Mouse (Mus musculus) erythroblast, embryonic 14.5 days (primary cell): Measurements from ENCODE around the gene Dgkh. TPM values are rescaled to one million over a fixed set of nuclear protein-coding genes. Genes with fewer than 3 reads are reported as not detected.

Source experiments
- H3K27me3 ChIP-seq: 2 replicates; pipeline ENCODE4 v1.6.1; 2012; ENCODE audit warnings: inconsistent platforms; ENCODE audit not compliant: control insufficient read depth
- H3K36me3 ChIP-seq: 2 replicates; pipeline ENCODE4 v1.6.1; 2012; ENCODE audit warnings: mild to moderate bottlenecking, inconsistent platforms; ENCODE audit not compliant: control insufficient read depth
- H3K4me1 ChIP-seq: 2 replicates; pipeline ENCODE4 v1.6.1; 2012; ENCODE audit warnings: inconsistent platforms; ENCODE audit not compliant: control insufficient read depth
- H3K4me3 ChIP-seq: replicated peaks from 2 replicates; pipeline ENCODE3; 2012; ENCODE audit warnings: moderate library complexity, mild to moderate bottlenecking, inconsistent platforms
- H3K9me3 ChIP-seq: 2 replicates; pipeline ENCODE4 v1.6.1; 2012; ENCODE audit warnings: low read length, inconsistent platforms, mixed read lengths; ENCODE audit not compliant: control insufficient read depth
- GATA1 ChIP-seq: IDR thresholded peaks from 2 replicates; pipeline ENCODE4 v1.6.1; 2012; ENCODE audit warnings: low read length, inconsistent platforms, mixed read lengths
- TAL1 ChIP-seq: IDR thresholded peaks from 3 replicates; pipeline ENCODE4 v1.6.1; 2012; ENCODE audit warnings: low read length, inconsistent platforms, mixed read lengths
- polyA plus RNA-seq: library from polyadenylated mRNA; stranded (reverse); fragments of >175 nt; gene quantifications from 2 replicates; pipeline ENCODE4 v1.2.3, GENCODE M21; 2012

The Dgkh gene
- polyA plus RNA-seq, 1 experiment, result not detected

GRCm38 (mm10) chr14:78627516-78628275 lies 104.9 kb downstream of the Dgkh start:
- Histone ChIP-seq H3K4me3 (no peak overlapping the region), H3K27me3 (no peaks in the 10 kb centered on the region), H3K36me3 (no peaks in the 10 kb centered on the region), H3K9me3 (no peaks in the 10 kb centered on the region), H3K4me1 (no peaks in the 10 kb centered on the region)
- TF ChIP-seq TAL1 (no peak), GATA1 (no peak)

- TF ChIP-seq TAL1 (no peak), GATA1 (no peak)
- H3K36me3 ChIP-seq, result no peaks in the 10 kb centered on the region
- H3K4me3 ChIP-seq, result no peak overlapping the region
- H3K27me3 ChIP-seq, result no peaks in the 10 kb centered on the region
- no peaks in the 10 kb centered on the region for H3K4me1 ChIP-seq
- H3K9me3 ChIP-seq, result no peaks in the 10 kb centered on the region
These were observed 113.7 kb downstream of the Dgkh start for GRCm38 (mm10) chr14:78618883-78619295.

- Histone ChIP-seq H3K4me3 (no peak overlapping the region), H3K36me3 (no peaks in the 10 kb centered on the region), H3K9me3 (no peaks in the 10 kb centered on the region), H3K4me1 (peaks cover 2% of the 10 kb centered on the region; the same call in 1 of the 2 replicates), H3K27me3 (no peaks in the 10 kb centered on the region)
- TF ChIP-seq GATA1, result no peak
- no peak for TF ChIP-seq TAL1
These were observed 119.0 kb downstream of the Dgkh start for GRCm38 (mm10) chr14:78613569-78613968.

GRCm38 (mm10) chr14:78612111-78612788 lies 120.3 kb downstream of the Dgkh start:
- Histone ChIP-seq H3K4me1 (peaks cover 2% of the 10 kb centered on the region; the same call in 1 of the 2 replicates), H3K36me3 (no peaks in the 10 kb centered on the region), H3K4me3 (no peak overlapping the region), H3K9me3 (no peaks in the 10 kb centered on the region), H3K27me3 (no peaks in the 10 kb centered on the region)
- TF ChIP-seq GATA1, result no peak
- no peak for TF ChIP-seq TAL1

- TF ChIP-seq GATA1 (no peak), TAL1 (no peak)
- no peak overlapping the region for H3K4me3 ChIP-seq
- H3K9me3 ChIP-seq, result no peaks in the 10 kb centered on the region
- H3K27me3 ChIP-seq, result no peaks in the 10 kb centered on the region
- H3K4me1 ChIP-seq, result peaks cover 5% of the 10 kb centered on the region
- no peaks in the 10 kb centered on the region for H3K36me3 ChIP-seq
These were observed 137.7 kb downstream of the Dgkh start for GRCm38 (mm10) chr14:78594916-78595315.

- TF ChIP-seq GATA1 (no peak), TAL1 (no peak)
- peaks cover 5% of the 10 kb centered on the region for H3K4me1 ChIP-seq
- no peak overlapping the region for H3K4me3 ChIP-seq
- H3K36me3 ChIP-seq, result no peaks in the 10 kb centered on the region
- no peaks in the 10 kb centered on the region for H3K9me3 ChIP-seq
- no peaks in the 10 kb centered on the region for H3K27me3 ChIP-seq
These were observed 139.6 kb downstream of the Dgkh start for GRCm38 (mm10) chr14:78592965-78593364.

- Histone ChIP-seq H3K27me3 (no peaks in the 10 kb centered on the region), H3K4me1 (peaks cover 5% of the 10 kb centered on the region), H3K4me3 (no peak overlapping the region), H3K9me3 (no peaks in the 10 kb centered on the region), H3K36me3 (no peaks in the 10 kb centered on the region)
- no peak for TF ChIP-seq TAL1
- TF ChIP-seq GATA1, result no peak
These were observed 142.2 kb downstream of the Dgkh start for GRCm38 (mm10) chr14:78590335-78590734.

GRCm38 (mm10) chr14:78584222-78584621 lies 148.4 kb downstream of the Dgkh start:
- Histone ChIP-seq H3K27me3 (no peaks in the 10 kb centered on the region), H3K4me3 (no peak overlapping the region), H3K4me1 (peaks cover 17% of the 10 kb centered on the region), H3K9me3 (no peaks in the 10 kb centered on the region), H3K36me3 (no peaks in the 10 kb centered on the region)
- TF ChIP-seq GATA1 (no peak), TAL1 (no peak)

- H3K9me3 ChIP-seq, result no peaks in the 10 kb centered on the region
- H3K4me3 ChIP-seq, result no peak overlapping the region
- no peak for TF ChIP-seq GATA1
- TF ChIP-seq TAL1, result no peak
- H3K4me1 ChIP-seq, result peaks cover 17% of the 10 kb centered on the region
- no peaks in the 10 kb centered on the region for H3K36me3 ChIP-seq
- no peaks in the 10 kb centered on the region for H3K27me3 ChIP-seq
These were observed 149.4 kb downstream of the Dgkh start for GRCm38 (mm10) chr14:78583168-78583567.
